Mouse (Mus musculus) frontal cortex, postnatal 36 days (tissue): ENCODE results near the gene Nqo2.
"Not testable (repeated sequence)": the region's sequence is repeated elsewhere in the genome, so short reads cannot be mapped to it uniquely, and the experiment has no call there.

Source experiments
- DNase-seq, 2 experiments: peaks; one replicate each; pipeline ENCODE4 v3.0.0; 2022; ENCODE audit warnings: low spot score in 2 of 2

Gene Nqo2

GRCm38 (mm10) chr13:33964206-33965046 is at the start of gene Nqo2:
Gene Nqo2, plus strand, starts transcription at chr13:33964687.
- DNase-seq, result peak; percentile 60

GRCm38 (mm10) chr13:33921041-33921440 is 43.4 kb upstream of the Nqo2 start:
- no peak for DNase-seq

GRCm38 (mm10) chr13:33921699-33922098 is 42.8 kb upstream of the Nqo2 start:
- DNase-seq, result no peak

GRCm38 (mm10) chr13:33930281-33930680 is 34.2 kb upstream of the Nqo2 start:
- DNase-seq, result no peak

- DNase-seq, result no peak
Observed at GRCm38 (mm10) chr13:33930912-33931311, 33.6 kb upstream of the Nqo2 start.

GRCm38 (mm10) chr13:33934743-33935142 is 29.7 kb upstream of the Nqo2 start:
- DNase-seq, result no peak

GRCm38 (mm10) chr13:33935465-33936181 is 28.9 kb upstream of the Nqo2 start:
- DNase-seq, result peak; percentile 59 to 70

GRCm38 (mm10) chr13:33937151-33937550 is 27.3 kb upstream of the Nqo2 start:
- DNase-seq, result no peak

- DNase-seq, result not testable (repeated sequence)
Observed at GRCm38 (mm10) chr13:33937587-33937986, 26.9 kb upstream of the Nqo2 start.

- no peak for DNase-seq
Observed at GRCm38 (mm10) chr13:33941288-33941808, 23.1 kb upstream of the Nqo2 start.

- peak; percentile 34 to 35 for DNase-seq
Observed at GRCm38 (mm10) chr13:33942212-33942779, 22.2 kb upstream of the Nqo2 start.

GRCm38 (mm10) chr13:33951308-33952074 is 13.0 kb upstream of the Nqo2 start:
- DNase-seq, result no peak

- no peak for DNase-seq
Observed at GRCm38 (mm10) chr13:33952075-33952449, 12.4 kb upstream of the Nqo2 start.

- no peak for DNase-seq
Observed at GRCm38 (mm10) chr13:33952947-33953346, 11.5 kb upstream of the Nqo2 start.

- DNase-seq, result peak in 1 of 2 experiments; percentile 39
Observed at GRCm38 (mm10) chr13:33956571-33957421, 7.7 kb upstream of the Nqo2 start.

GRCm38 (mm10) chr13:33959771-33960170 is 4.7 kb upstream of the Nqo2 start:
- no peak for DNase-seq

- DNase-seq, result no peak
Observed at GRCm38 (mm10) chr13:33965056-33966024, 853 bp downstream of the Nqo2 start.

GRCm38 (mm10) chr13:33966025-33966412 is 1.5 kb downstream of the Nqo2 start:
- no peak for DNase-seq

GRCm38 (mm10) chr13:33966574-33966973 is 2.1 kb downstream of the Nqo2 start:
- no peak for DNase-seq
